Mouse (Mus musculus) lung, postnatal 36 days (tissue): ENCODE results near the gene Gm13275.
A peak's percentile ranks its signal among the peaks of the same experiment; 100 is the strongest.
"Not testable (repeated sequence)": the region's sequence is repeated elsewhere in the genome, so short reads cannot be mapped to it uniquely, and the experiment has no call there.

ENCODE experiments used
- DNase-seq: peaks from one replicate; pipeline ENCODE4 v3.0.0; 2022; ENCODE audit warnings: mixed read lengths

The Gm13275 gene

DNA sequence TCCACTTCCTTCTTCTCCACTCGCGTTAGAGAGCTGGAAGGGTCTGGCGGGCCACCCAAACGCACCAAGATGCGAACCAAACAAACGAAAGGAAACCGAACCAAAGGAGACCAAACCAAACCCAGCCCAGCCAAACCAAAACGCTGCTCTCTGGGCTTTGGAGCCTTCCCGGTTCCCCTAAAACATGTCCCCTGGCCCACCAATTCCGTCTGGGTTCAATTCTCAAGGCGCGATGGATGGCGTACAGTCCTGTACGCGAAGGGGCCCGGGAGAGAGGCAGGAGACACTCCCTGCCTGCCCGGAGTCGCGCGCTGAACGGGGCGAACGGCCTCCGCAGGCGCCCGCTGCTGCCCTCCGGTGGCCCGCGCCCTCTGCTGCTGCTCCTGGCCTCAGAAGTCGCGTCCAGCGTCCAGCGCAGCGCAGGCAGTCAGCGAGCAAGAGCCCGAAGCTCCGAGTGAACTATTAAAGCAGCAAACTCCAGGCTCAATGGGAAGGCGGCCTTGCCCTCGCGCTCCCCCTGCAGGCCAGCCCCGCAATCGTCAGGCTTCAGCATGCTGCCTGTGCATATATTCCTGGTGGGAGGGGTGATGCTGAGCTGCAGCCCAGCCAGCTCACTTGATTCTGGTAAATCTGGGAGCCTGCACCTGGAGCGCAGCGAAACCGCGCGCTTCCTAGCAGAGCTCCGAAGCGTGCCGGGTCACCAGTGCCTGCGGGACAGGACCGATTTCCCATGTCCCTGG lies at the start of gene Gm13275:
TSS of gene Gm13275 (plus strand) at position 552 of the 740 bp plus-strand sequence.
- DNase-seq = peak; percentile 34

- DNase-seq = no peak
Observed at GRCm38 (mm10) chr4:88749926-88750325, 44.4 kb upstream of the Gm13275 start.

DNA sequence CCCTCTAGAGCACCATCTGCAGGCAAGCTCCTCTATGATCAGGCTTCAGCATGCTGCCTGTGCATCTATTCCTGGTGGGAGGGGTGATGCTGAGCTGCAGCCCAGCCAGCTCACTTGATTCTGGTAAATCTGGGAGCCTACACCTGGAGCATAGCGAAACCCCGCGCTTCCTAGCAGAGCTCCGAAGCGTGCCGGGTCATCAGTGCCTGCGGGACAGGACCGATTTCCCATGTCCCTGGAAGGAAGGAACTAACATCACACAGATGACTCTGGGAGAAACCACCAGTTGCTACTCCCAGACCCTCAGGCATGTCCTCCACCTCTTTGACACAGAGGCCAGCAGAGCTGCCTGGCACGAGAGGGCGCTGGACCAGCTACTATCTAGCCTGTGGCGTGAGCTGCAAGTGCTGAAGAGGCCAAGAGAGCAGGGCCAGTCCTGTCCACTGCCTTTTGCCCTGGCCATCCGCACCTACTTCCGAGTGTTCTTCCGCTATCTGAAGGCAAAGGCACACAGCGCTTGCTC lies 39.4 kb upstream of the Gm13275 start, which contains the start of gene Gm13271:
TSS of gene Gm13271 (plus strand) at position 51 of the 523 bp plus-strand sequence.
- peak; percentile 41 for DNase-seq

DNA sequence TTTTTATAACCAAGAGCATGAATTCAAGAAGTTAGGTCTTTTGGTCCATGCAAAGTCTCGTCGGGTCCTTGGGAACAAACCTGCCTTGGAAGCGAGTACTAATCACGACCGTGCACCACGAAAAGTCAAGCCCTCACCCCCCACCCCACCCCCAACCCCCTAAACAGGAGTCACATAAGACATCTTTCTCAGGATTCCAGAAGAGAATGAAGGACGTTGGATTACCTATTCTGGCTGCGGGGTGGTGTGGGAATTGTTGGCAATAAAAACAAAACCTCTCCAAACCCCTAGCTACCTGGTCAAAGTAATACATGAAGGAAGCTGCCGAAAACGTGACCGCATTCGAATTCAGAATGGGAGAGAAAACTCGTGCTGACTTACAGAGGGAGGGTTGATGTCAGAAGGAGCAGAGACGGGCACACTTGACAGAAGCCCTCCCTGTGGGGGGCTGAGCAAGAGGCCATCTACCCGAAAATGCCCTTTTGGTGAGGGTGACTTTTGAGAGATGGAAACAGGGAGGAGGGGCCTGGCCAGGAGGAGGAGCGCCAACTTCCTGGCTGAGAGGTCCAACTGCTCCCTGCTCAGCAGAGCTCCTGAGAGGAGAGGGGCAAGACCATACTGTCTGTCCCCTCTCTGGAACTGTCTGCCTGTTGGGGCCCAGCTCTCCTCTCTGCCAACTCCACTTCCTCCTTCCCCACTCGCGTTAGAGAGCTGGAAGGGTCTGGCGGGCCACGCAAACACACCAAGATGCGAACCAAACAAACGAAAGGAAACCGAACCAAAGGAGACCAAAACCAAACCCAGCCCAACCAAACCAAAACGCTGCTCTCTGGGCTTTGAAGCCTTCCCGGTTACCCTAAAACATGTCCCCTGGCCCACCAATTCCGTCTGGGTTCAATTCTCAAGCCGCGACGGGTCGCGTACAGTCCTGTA lies 37.4 kb upstream of the Gm13275 start:
- DNase-seq = peak; percentile 4

- peak; percentile 91 for DNase-seq
Observed at GRCm38 (mm10) chr4:88757628-88758031, 36.7 kb upstream of the Gm13275 start.

- not testable (repeated sequence) for DNase-seq
Observed at GRCm38 (mm10) chr4:88758751-88759150, 35.5 kb upstream of the Gm13275 start.

GRCm38 (mm10) chr4:88759610-88760268 lies 34.5 kb upstream of the Gm13275 start, which contains the start of gene Gm13283:
TSS of gene Gm13283 (plus strand) at chr4:88760119.
- DNase-seq = peak; percentile 58

GRCm38 (mm10) chr4:88760431-88760830 lies 33.9 kb upstream of the Gm13275 start:
- peak; percentile 85 for DNase-seq

- DNase-seq = peak; percentile 44
Observed at GRCm38 (mm10) chr4:88761776-88762175, 32.5 kb upstream of the Gm13275 start.

DNA sequence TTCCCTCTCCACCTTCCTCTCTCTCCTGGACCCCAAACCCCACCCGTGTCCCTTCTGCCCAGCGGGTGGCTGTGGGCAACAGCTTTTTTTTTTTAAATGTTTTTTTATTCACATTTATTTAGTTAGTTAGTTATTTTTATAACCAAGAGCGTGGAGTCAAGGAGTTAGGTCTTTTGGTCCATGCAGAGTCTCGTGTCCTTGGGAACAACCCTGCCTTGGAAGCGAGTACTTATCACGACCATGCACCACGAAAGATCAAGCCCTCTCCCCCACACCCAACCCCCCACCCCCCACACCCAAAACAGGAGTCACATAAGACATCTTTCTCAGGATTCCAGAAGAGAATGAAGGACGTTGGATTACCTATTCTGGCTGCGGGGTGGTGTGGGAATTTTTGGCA lies 31.9 kb upstream of the Gm13275 start:
- DNase-seq = not testable (repeated sequence)

DNA sequence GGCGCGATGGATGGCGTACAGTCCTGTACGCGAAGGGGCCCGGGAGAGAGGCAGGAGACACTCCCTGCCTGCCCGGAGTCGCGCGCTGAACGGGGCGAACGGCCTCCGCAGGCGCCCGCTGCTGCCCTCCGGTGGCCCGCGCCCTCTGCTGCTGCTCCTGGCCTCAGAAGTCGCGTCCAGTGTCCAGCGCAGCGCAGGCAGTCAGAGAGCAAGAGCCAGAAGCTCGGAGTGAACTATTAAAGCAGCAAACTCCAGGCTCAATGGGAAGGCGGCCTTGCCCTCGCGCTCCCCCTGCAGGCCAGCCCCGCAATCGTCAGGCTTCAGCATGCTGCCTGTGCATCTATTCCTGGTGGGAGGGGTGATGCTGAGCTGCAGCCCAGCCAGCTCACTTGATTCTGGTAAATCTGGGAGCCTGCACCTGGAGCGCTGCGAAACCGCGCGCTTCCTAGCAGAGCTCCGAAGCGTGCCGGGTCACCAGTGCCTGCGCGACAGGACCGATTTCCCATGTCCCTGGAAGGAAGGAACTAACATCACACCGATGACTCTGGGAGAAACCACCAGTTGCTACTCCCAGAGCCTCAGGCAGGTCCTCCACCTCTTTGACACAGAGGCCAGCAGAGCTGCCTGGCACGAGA lies 30.8 kb upstream of the Gm13275 start:
- DNase-seq = peak; percentile 74

DNA sequence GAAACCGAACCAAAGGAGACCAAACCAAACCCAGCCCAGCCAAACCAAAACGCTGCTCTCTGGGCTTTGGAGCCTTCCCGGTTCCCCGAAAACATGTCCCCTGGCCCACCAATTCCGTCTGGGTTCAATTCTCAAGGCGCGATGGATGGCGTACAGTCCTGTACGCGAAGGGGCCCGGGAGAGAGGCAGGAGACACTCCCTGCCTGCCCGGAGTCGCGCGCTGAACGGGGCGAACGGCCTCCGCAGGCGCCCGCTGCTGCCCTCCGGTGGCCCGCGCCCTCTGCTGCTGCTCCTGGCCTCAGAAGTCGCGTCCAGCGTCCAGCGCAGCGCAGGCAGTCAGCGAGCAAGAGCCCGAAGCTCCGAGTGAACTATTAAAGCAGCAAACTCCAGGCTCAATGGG lies 20.8 kb upstream of the Gm13275 start, which contains the start of gene Gm13290:
TSS of gene Gm13290 (plus strand) at position 301 of the 400 bp plus-strand sequence.
- not testable (repeated sequence) for DNase-seq

DNA sequence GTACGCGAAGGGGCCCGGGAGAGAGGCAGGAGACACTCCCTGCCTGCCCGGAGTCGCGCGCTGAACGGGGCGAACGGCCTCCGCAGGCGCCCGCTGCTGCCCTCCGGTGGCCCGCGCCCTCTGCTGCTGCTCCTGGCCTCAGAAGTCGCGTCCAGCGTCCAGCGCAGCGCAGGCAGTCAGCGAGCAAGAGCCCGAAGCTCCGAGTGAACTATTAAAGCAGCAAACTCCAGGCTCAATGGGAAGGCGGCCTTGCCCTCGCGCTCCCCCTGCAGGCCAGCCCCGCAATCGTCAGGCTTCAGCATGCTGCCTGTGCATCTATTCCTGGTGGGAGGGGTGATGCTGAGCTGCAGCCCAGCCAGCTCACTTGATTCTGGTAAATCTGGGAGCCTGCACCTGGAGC lies 17.7 kb upstream of the Gm13275 start, which contains the start of gene Gm13289:
TSS of gene Gm13289 (plus strand) at position 301 of the 400 bp plus-strand sequence.
- DNase-seq = not testable (repeated sequence)

- not testable (repeated sequence) for DNase-seq
Observed at GRCm38 (mm10) chr4:88779550-88779949, 14.7 kb upstream of the Gm13275 start, which contains the start of gene Gm13272. TSS of gene Gm13272 (plus strand) at chr4:88779850.

GRCm38 (mm10) chr4:88780320-88780719 lies 14.0 kb upstream of the Gm13275 start:
- DNase-seq = not testable (repeated sequence)

- DNase-seq = not testable (repeated sequence)
Observed at GRCm38 (mm10) chr4:88781831-88782230, 12.5 kb upstream of the Gm13275 start, which contains the start of gene Ifnz. TSS of gene Ifnz (plus strand) at chr4:88782131.

- not testable (repeated sequence) for DNase-seq
Observed at GRCm38 (mm10) chr4:88782335-88782734, 12.0 kb upstream of the Gm13275 start.

GRCm38 (mm10) chr4:88785409-88785808 lies 8.9 kb upstream of the Gm13275 start, which contains the start of gene Gm13276:
TSS of gene Gm13276 (plus strand) at chr4:88785709.
- DNase-seq = not testable (repeated sequence)

DNA sequence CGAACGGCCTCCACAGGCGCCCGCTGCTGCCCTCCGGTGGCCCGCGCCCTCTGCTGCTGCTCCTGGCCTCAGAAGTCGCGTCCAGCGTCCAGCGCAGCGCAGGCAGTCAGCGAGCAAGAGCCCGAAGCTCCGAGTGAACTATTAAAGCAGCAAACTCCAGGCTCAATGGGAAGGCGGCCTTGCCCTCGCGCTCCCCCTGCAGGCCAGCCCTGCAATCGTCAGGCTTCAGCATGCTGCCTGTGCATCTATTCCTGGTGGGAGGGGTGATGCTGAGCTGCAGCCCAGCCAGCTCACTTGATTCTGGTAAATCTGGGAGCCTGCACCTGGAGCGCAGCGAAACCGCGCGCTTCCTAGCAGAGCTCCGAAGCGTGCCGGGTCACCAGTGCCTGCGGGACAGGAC lies 5.9 kb upstream of the Gm13275 start, which contains the start of gene Gm13277:
TSS of gene Gm13277 (plus strand) at position 231 of the 400 bp plus-strand sequence.
- DNase-seq = peak; percentile 84

DNA sequence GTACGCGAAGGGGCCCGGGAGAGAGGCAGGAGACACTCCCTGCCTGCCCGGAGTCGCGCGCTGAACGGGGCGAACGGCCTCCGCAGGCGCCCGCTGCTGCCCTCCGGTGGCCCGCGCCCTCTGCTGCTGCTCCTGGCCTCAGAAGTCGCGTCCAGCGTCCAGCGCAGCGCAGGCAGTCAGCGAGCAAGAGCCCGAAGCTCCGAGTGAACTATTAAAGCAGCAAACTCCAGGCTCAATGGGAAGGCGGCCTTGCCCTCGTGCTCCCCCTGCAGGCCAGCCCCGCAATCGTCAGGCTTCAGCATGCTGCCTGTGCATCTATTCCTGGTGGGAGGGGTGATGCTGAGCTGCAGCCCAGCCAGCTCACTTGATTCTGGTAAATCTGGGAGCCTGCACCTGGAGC lies 3.0 kb upstream of the Gm13275 start, which contains the start of gene Gm13278:
TSS of gene Gm13278 (plus strand) at position 301 of the 400 bp plus-strand sequence.
- not testable (repeated sequence) for DNase-seq

- not testable (repeated sequence) for DNase-seq
Observed at GRCm38 (mm10) chr4:88797097-88797496, 2.8 kb downstream of the Gm13275 start, which contains the start of gene Gm13279. TSS of gene Gm13279 (plus strand) at chr4:88797397.
